ENCODE assay signal across 27 mouse cellular contexts in the genomic region with DNA sequence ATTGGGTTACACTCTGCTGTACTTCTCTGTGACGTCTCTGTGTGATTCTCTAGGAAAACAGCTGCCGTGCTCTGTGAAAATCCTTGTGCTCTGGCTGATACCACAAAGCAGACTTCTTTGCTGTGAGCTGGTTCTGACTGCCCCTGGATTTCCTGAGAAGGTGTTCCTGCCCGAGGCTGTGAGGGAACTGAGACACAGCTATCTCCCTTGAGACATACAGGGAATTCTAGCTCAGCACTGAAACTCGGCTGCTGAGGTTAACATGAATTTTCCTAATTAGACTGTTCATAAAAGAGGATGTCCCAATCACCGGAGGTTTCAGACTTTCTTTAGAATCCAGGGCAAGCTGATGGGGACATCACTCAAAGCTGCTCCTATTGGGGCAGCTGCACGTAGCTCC.
"Had no signal": no experiment of that assay in that cellular context is flagged by ENCODE, and none has a peak within 500 bp of the region (broad histone marks: within the 10 kb centered on the region; RNA-seq: fewer than 3 reads in every experiment).

No protein-coding gene starts in this region.

- H3K36me3 ChIP-seq: embryonic facial prominence, embryonic 12.5 days; embryonic facial prominence, embryonic 15.5 days; forebrain, embryonic 10.5 days; forebrain, embryonic 12.5 days; forebrain, embryonic 15.5 days; heart, embryonic 12.5 days; heart, embryonic 13.5 days had no signal

- H3K4me1 ChIP-seq: embryonic facial prominence, embryonic 15.5 days; forebrain, embryonic 12.5 days; forebrain, embryonic 13.5 days; forebrain, embryonic 15.5 days; heart, embryonic 12.5 days; heart, embryonic 13.5 days had no signal

- H3K27me3 ChIP-seq: embryonic facial prominence, embryonic 12.5 days; embryonic facial prominence, embryonic 15.5 days; forebrain, embryonic 12.5 days; forebrain, embryonic 13.5 days; forebrain, embryonic 15.5 days; heart, embryonic 12.5 days; heart, embryonic 13.5 days had no signal

- H3K9me3 ChIP-seq: embryonic facial prominence, embryonic 12.5 days; embryonic facial prominence, embryonic 15.5 days; forebrain, embryonic 10.5 days; forebrain, embryonic 12.5 days; forebrain, embryonic 13.5 days; forebrain, embryonic 15.5 days; heart, embryonic 12.5 days; heart, embryonic 13.5 days had no signal

- DNase-seq: cerebellum, adult 9-10 months; cerebellum, adult 9-11 months; cerebellum, postnatal 10 days; cerebellum, postnatal 14 days; cerebellum, postnatal 25 days; cerebellum, postnatal 36 days; embryo, embryonic 11 days; forebrain, postnatal 0 days; gastrocnemius, adult 2 months; gastrocnemius, postnatal 10 days; gastrocnemius, postnatal 14 days; gastrocnemius, postnatal 25 days; gastrocnemius, postnatal 36 days; heart, adult 11 months; heart, adult 18-20 months had no signal

- H3K9ac ChIP-seq: embryonic facial prominence, embryonic 12.5 days; embryonic facial prominence, embryonic 15.5 days; forebrain, embryonic 12.5 days; forebrain, embryonic 13.5 days; forebrain, embryonic 15.5 days; forebrain, postnatal 0 days; heart, embryonic 12.5 days; heart, embryonic 13.5 days had no signal

- H3K27ac ChIP-seq: embryonic facial prominence, embryonic 12.5 days; embryonic facial prominence, embryonic 15.5 days; forebrain, embryonic 10.5 days; forebrain, embryonic 12.5 days; forebrain, embryonic 13.5 days; forebrain, embryonic 15.5 days; gastrocnemius, adult 2 months; heart, embryonic 13.5 days had no signal

- ATAC-seq: forebrain, embryonic 13.5 days; forebrain, embryonic 14.5 days; forebrain, embryonic 15.5 days; forebrain, embryonic 16.5 days; forebrain, postnatal 0 days had no signal

- H3K4me3 ChIP-seq: embryonic facial prominence, embryonic 12.5 days; embryonic facial prominence, embryonic 15.5 days; erythroblast, embryonic 14.5 days; forebrain, embryonic 10.5 days; forebrain, embryonic 12.5 days; forebrain, embryonic 13.5 days; forebrain, embryonic 15.5 days; gastrocnemius, adult 2 months; heart, embryonic 12.5 days; heart, embryonic 13.5 days had no signal

- H3K4me2 ChIP-seq: embryonic facial prominence, embryonic 12.5 days; embryonic facial prominence, embryonic 15.5 days; forebrain, embryonic 12.5 days; forebrain, embryonic 13.5 days; forebrain, embryonic 15.5 days; heart, embryonic 11.5 days; heart, embryonic 12.5 days; heart, embryonic 13.5 days had no signal
